Mouse (Mus musculus) myocyte (in vitro differentiated cells): ENCODE results near the gene Dgat2. TPM values are rescaled to one million over a fixed set of nuclear protein-coding genes. Genes with fewer than 3 reads are reported as not detected.

Source experiments
- polyA plus RNA-seq: library from polyadenylated mRNA; unstranded; fragments of >200 nt; fragmentation: generic; extraction: Trizol; gene quantifications from one replicate; pipeline ENCODE4 v1.2.1, GENCODE M21; 2012; ENCODE audit warnings: missing spikeins

Dgat2 gene
- polyA plus RNA-seq, 1 experiment = 6.9 TPM

Other genes with a start within 250 kb of the Dgat2 start
- 9.0 TPM for gene Uvrag, start 41.6 kb downstream of the Dgat2 start, polyA plus RNA-seq
- 1.9 TPM for gene Mogat2, start 55.9 kb upstream of the Dgat2 start, polyA plus RNA-seq
- gene Map6, start 84.7 kb upstream of the Dgat2 start, polyA plus RNA-seq = 35.1 TPM
- gene Serpinh1, start 170.5 kb upstream of the Dgat2 start, polyA plus RNA-seq = 1,713 TPM
- 9.5 TPM for gene Gdpd5, start 198.7 kb upstream of the Dgat2 start, polyA plus RNA-seq